Mouse (Mus musculus): ENCODE results near the gene Hist1h1d.

DNA sequence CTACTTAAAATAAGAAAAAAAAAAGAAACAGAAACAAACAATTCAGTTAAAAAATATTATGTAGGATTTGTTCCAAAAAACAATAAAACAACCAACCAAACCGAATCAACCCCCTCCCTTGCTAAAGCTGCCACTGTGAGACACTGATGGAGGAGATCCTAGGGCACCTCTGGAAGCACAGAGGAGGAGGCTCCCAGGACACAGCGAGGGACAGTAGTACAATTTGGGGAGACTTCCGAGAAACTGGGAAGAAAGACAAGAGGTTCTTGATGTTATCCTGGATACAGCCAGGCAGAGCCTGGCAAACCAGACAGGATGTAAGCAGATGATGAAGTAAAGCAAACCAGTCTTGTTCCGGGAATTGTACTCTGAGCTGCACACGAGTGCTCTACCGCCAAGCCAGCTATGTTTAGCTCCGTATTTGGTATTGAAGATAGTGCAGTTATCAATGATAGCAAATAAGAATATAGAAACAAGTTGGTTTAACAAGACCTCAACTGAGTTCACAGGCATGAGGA lies 50.2 kb downstream of the Hist1h1d start:
- TF ChIP-seq CTCF (IDR thresholded peaks at IDR 0.05; ENCODE audit: borderline replicate concordance, control insufficient read depth, extremely low read depth, insufficient read depth, low read length, poor library complexity), result no peak
- TF ChIP-seq POLR2A (IDR thresholded peaks at IDR 0.05; ENCODE audit: control insufficient read depth, extremely low read depth, insufficient read depth, low read length, poor library complexity), result no peak

Data from thymus, adult 2 months (tissue).